Mouse (Mus musculus): ENCODE results near the gene Dram1.
A peak's percentile ranks its signal among the peaks of the same experiment; 100 is the strongest.

Gene Dram1

DNA sequence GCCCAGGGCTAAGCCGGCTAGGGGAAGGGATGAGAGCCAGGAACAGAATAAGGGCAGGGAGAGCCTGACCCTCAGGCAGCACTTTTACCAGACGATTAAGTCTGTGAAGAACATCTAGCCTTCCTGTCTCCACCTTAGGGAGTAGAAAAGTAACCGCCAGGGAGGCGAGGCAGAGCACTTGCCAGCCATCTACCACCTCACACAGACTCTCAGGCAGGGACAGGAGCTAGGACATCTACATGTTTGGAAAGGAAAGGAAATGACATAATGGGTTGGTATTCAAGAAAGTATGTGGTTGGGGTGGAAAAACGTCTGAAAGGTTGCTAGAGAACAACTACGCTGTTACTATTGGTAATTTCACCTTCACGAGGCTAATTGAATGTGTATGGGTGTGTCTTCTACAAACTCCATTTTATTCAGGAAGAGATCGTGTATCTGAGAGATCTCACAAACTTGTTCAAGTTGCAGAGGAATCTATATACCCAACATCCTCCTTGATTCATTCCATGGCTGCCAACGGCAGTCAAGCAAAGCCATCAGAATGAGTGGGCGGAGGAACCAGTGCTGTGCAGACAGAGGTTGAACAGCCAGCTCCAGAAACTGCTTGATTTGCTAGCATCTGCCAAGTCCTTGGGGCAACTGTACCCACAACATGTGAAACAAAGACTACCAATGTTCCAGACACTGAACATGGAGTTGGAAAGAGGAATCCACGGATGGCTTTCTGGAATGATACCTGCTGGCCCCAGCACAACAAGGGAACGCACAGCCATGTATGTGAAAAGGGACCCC lies 32.2 kb downstream of the Dram1 start:
- DNase-seq: no peak

DNA sequence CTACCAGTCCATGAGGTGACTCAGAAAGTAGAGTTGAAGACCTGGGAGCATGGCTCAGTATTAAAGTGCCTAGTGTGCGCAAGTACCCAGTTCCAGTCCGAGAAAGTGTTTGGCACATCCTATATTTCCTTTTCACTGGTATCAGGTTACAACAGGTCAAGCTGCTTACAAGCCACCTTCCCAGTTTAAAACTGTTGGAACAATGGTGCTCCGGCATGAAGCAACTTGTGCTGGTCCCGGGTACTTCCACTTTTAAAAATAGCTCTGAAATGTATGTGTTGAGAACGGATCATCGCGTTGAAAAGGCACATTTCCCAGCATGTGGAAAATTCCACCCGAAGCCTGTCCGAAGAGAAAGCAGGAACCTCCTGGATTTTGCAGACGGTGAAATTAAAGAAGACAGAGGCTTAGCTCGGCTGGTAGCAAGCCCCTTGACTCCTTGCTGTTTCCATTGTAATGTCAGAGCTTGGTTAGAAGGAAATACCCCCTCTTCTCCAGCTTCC lies 32.9 kb downstream of the Dram1 start:
- DNase-seq: no peak

DNA sequence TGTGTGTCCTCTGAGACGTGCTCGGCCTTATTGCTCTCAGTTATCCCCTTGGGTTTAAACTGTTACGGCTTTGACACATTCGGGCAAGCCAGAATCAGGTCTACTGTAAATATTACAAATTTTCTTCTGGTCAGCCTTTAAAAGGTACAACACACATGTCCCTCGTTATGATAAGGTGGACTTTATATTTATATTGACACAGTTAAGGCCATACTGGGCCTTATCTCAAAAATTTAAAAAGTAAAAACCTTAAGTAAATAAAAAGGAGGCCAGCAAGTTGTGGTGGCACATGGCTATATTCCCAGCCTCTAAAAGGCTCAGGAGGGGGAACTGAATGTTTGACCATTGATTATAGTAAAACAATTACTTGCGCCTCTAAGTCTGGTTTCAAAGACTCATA lies 37.5 kb downstream of the Dram1 start:
- DNase-seq: no peak

DNA sequence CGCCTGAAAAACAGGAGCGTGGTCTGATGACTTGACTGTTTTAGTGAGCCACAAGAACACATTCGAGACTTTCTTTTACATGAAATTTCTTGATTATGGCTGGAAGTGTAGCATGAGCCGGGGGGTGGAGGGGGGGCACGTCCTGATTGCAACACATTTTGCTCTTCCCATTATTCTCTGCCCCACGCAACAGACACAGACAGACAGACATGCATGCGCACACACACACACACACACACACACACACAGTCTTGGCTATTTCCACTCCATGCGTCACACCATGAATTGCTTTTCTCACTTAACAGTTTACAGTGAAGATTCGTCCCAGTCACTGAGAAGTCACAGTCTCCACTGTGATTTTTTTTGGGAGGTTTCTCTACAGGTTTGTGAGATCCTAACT lies 38.2 kb downstream of the Dram1 start:
- no peak for DNase-seq

DNA sequence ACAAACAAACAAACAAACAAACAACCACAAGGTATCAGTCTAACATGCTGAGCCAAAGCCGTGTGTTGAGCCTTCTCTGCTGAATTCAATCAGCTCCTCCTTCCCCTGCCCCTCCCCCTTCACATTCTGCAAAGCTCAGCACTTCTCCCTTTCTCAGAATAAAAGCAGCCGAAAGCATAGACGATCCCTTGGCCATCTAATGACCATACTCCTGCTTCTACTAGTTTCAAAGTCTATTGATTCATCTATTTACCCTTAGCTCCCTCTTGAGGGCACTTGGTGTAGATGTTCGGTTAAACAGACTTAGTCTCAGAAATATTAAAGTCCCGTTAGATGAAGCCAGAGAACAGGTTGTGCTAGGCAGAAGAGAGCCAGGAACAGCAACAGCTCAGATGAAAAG lies 48.2 kb downstream of the Dram1 start:
- DNase-seq: no peak

DNA sequence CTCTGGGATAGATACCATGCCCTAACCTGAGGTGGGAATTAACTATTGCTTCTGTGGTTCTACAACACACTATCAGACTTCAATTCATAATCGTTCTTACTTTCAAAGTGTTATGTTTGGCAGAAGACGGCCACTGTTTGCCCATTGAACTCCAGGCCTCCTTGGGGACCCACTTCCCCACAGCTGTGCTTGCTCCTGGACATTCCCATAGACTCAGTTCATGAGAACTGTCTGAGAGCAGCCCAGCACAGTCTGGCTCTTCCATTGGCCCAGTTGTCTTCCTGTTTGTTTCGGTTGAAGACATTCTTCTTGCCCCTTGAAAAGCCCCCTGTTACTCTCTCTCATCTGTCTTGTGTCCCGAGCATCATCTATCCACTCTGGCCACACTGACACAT lies 50.8 kb downstream of the Dram1 start:
- no peak for DNase-seq

DNA sequence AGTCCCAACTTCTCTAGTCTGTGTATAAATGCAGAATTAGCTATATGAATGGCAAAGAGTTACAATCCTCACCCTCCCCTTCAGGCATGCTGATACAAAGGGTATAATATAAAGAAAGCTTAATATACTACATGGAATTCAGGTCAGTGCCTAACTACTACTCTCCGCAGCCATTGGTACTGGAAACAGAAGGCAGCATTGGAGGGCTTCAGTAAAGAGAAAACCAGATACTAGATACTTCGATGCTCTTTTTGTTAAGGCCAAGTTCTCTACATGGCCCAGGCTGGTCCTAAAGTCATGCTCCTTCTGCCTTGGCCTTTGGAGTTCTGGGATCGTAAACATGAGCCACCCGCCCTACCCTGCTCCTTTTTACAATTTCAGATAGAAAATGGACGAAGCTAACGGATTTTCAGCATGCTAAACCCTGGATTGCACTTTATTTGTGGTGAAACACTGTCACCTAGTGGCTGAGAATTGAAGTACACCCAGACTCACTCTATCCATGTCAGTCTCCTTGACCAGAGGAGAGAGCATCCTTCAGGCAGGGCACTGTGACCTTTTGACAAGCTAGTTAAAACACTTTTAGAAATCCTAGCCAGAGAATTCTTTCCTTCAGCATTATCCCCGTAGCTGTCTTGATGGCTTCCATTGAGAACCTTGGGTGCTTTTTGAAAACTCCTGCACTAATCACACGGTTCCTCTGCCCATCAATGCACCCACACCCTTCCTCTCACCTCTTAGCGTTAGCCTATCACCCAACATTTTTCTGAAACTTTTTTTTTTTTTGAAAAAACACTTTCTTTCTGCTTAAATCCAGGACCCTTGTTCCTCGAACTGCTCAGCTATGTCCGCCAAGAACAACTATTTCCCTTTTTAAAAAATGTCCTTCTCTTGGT lies 51.5 kb downstream of the Dram1 start:
- DNase-seq: peak; percentile 67

DNA sequence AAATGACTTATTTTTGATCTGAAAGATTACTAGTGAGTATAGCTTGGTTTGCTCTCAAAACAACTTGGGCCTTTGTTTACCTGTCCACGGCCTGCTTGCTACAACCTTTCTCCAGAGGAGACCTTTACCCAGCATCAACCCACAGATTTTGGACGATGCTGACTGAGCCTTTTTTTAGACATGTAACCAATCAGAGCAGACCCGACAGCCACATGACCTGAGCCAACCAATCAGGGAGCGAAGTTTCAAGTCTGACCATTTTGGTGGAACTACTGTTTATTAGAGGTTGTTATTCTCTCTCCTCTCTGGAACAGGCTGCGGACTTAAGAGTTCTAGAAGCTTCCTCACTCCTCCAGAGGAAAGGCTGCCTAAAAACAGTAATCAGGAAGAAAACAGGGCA lies 57.1 kb downstream of the Dram1 start:
- DNase-seq: no peak

DNA sequence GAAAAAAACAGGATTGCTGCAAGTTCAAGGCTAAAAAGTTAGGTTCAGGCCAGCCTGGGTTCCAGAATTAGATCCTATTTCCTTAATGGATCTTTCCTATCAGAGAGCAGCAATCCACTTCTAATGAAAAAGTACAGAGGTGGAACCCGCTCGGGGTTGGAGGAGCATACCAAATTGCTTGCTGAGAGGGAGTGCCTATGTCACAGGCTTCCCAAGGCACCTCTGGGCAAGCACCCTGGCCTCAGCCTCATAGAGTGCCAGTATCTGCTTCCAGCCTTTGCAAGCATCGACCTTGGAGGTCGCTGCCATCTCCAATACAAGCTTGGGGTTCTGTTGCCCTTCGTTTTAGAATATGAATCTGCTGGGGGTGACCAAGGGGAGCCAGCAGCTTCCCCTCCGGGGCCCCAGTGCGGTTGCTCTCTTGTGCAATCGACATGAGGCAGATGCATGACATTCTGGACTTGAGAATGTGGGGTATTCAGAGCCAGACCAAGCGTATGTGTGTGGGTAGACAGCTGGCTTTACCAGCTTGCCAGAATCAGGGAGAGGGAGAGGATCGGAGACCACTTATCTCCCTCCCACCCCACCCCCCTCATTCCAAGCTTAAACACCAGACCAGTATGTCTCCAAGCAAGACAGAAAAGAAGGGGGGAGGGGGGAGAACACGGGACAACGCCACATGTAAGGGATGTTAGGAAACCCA lies 58.0 kb downstream of the Dram1 start:
- DNase-seq: no peak

DNA sequence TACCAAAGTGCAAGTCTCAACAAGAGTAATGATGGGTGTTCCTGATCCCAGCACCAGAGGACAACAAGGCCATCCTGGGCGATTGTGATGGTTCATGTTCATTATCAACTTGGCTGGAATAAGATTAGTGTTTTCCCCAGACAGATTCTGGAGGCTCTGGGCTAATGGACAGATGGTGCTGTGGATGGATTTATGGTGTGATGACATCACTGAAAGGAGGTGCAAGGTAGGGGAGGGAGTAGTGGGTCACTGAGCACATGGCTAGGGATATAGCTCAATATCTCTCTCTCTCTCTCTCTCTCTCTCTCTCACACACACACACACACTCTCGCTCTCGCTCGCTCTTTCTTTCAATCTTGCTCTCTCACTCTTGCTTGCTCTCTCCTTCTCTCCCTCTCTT lies 60.7 kb downstream of the Dram1 start:
- DNase-seq: no peak

DNA sequence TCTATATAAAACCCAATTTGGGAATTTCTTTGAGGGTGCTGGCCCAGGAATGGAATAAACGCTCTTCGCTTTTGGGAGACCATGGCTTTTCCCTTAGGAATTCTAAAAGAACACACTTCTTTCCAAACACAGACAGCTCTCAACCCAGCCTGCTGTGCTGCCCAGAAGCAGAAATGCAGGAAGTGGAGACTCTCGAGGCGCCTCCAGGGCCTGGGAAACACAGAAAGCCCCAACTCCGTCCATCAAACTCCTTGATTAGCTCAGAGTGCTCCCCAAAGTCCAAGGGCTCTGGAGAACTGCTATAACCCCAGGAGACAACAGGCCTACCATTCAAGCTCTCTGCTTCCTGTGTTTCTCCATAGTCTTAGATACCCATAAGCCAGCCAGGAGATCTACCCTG lies 61.7 kb downstream of the Dram1 start:
- DNase-seq: no peak

DNA sequence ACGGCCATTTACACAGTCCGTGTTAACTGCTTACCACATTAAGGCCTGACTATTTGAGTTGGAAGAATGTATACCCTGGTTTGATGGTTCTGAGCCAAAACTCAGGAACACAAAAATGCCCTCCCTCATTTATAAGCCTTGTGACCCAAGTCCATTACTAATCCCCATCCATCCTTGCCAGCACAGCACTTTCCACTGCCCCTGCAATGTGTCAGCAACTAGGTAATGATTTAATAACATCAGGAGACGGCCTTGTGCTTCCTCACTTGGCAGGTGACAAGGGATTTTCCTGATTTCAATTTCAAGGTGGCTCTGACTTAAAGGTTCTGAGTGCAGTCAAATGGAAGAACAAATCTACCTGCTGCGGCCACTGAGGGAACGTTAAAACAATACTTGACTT lies 64.0 kb downstream of the Dram1 start:
- no peak for DNase-seq

DNA sequence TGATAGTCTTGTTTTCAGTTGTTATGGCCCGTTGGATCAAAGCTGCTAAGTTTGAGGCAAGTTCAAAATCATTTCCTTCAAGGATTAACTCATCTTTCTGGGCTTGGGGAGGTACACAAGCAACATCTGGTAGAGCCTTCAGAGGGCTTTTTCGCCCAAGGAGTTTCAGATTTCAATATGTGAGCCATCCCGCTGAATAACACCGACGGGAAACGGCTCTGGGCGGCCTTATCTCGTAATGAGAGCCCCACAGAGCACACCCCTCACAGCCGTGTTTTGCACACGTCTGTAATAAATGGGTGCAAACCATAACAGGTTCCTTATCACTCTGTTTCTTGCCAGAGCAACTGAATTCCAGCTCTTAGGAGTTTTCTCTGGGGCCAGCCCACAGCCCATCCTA lies 69.0 kb downstream of the Dram1 start:
- no peak for DNase-seq

DNA sequence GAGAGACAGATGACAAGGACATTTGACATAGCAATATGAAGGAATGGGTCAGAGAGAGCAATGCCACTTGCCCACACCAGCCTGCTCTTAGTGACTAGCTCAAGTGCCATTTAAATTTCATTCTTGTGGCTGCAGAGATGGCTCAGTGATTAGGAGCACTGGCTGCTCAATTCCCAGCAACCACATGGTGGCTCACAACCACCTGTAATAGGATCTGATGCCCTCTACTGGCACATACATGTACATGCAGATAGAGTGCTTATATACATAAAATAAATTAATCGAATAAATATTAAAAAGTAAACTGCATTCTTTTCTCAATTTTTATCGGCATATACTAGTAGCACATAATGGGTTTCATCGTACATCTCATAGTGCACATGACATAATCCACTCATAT lies 72.6 kb downstream of the Dram1 start:
- DNase-seq: no peak

DNA sequence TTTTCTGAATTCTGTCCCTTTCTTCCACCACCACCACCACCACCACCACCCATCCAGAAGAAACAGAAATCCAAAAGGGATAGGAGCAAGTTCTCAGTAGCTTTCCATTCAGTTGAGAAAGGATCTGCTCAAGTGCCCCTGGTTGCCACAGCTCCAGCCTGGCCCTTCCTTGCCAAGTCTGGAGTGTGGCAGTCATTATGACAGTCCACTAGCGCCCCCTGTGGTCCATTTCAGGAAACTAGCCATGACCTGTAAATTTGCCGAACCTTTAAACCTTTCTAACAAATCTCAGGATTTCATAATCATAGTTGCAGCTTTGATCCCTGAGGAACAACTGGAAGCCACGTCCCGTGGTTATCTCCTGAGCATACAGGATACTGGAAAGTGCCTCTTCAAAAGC lies 74.6 kb downstream of the Dram1 start:
- peak; percentile 63 for DNase-seq

DNA sequence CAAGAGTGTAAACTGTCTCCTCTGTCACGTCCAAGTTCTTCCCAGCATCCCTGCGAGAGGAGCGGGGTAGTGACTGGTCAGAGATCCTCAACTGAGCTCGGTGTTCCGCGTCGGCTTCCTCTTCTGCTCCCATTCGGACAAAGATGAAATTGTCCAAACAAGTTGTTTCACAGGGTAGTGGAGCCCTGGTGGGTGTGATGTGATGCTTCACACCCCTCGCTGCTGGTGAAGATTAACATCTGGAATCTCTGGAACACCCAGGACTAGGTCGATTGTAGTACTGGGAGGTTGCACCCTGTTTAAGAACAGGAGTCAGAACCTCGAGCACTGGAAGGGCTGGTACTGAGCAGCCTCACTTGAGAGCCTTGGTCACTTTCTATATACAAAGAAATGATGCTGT lies 75.8 kb downstream of the Dram1 start:
- DNase-seq: no peak

DNA sequence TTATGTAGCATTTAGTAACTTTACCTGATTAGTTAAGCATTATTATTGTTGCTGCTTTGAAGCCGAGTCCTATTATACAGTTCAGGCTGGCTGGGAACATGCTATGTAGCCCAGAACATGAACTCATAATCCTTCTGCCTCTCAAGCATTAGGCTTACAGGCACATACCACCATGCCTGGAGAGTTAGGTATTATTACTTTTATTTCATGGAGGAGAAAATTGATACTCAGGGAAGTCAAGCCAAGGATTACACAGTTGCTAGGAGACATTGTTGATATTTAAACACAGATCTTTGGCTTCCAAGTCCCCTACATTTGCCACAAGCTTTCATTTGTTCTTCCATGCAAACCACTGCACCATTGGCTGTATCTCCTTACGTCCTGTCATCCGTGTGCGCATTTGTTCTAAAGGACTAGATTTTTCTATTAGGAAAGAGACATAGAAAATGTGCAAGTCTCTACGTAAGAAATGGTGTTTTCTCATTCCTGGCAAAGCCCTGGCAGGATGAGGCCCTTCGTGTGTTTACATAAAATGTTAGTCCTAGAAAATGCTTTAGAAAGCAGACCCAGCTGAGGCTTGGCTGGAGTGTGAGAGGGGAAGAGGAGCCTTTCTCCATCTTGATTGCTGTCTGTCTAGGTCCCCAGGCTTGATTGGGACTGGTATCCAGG lies 76.9 kb downstream of the Dram1 start:
- DNase-seq: no peak

DNA sequence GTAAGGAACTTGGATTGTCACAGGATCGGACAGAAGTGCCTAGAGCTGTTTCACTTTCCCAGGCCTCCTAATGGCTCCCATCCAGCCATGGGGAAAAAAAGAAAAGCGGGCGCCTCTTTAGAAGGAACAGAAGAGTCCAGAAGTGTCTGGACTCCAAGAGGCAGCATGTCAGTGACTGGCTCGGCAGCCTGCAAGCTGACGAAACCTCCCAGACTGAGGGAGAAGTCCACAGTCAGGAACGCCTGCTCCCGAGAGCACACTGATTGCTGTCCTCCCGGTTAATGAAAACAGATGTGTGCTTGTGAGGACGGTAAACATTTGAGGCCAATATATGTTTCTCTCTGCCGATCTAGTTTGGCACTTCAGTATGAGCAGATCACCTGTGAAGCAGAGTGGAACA lies 81.9 kb downstream of the Dram1 start:
- DNase-seq: no peak

DNA sequence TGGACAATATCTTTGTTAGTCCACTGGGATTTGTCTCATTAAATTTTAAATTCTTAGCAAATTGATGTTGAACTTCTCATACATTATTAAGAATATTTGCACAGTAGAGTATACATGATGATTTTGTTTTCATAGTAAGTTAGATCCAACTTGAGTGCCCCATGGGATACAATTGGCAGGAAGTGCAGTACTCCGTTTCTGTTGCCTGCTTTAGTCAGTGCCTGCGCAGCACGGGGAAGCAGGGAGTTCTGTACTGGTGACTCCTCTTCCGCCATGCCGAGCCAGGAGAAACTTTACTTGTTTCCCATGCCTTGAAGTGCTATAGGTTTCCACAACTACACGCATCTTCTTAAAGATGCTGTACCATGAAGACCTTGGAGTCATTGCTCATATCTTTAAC lies 83.8 kb downstream of the Dram1 start:
- no peak for DNase-seq

DNA sequence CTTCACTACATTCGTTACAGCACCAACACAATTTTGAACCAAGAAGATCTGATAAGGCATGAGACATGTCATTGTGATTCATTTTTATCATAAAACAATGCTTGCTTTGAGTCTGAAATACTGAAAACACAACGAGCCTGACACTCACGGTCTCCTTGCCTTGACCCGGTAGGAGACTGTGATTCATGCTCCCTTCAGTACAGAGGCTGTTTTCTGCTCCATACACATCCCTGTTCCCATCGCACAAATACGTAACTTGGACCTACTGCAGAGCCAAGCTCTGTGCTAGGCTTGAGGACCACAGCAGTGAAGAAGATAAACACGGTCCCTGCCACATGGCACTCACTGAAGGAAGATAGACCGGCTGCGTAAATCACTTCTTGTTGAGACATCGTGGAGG lies 90.8 kb downstream of the Dram1 start:
- DNase-seq: no peak

DNA sequence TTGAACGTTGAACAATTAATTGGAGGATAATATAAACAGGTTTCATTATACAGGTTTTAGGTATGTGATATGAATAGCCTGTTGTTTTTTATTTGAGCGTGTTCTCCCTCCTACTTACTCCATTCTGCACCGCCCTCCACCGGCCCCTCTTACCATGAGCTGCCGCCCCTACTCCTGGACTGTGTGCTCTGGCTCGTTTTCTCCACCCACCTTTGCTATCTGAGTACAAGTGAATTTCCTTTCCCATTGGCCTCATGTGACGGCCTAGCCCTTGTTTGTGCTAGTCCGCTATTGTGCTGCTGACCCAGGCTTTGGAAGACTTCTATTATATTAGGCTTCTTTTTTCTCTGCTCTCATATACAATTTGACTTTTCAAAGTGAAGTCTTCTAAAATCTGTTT lies 91.6 kb downstream of the Dram1 start:
- DNase-seq: no peak

DNA sequence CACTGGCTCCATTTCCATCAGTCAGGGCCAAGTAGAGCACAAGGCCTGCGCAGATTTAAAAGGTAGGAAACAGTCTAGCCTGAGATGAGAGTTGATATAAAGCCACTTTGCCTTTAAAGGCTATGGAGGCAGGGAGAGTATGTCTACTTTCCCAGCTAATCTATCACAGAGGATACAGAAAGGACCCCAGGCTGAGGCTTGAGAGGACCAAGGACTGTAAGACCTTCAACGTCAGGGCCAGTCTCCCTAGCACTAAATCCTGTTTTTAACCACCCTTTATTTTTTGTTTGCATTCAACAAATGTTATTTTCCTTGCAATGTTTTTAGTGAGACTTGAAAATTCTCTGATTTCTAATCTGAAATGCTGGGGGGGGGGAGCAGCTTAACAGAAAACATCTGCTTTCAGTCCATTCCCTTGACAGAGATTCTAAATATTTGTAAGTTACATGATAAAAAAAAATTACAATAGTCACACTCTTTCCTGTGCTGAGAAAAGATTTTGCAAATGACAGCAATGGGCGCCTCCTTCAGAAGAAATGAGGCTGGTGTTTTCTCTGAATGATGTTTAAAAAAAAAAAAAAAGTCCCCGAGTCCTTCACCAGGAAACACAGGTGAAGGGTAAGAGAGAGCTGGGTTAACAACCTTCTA lies 94.4 kb downstream of the Dram1 start:
- DNase-seq: no peak

Data from thymus, postnatal 14 days (tissue).